Mouse (Mus musculus) cortical plate, adult 2 months (tissue): Measurements from ENCODE around the gene Ttpal. TPM values are rescaled to one million over a fixed set of nuclear protein-coding genes. Genes with fewer than 3 reads are reported as not detected.
A peak's percentile ranks its signal among the peaks of the same experiment; 100 is the strongest.

Source experiments
- H3K27ac ChIP-seq: fragments of 200-500 bp; 2 replicates; pipeline ENCODE4 v1.5.1; 2012; ENCODE audit warnings: low read length, control low read depth, inconsistent platforms; ENCODE audit not compliant: insufficient read depth
- H3K4me1 ChIP-seq: fragments of 200-500 bp; 2 replicates; pipeline ENCODE4 v1.6.1; 2011; ENCODE audit warnings: low read length; ENCODE audit not compliant: control insufficient read depth, insufficient read depth
- H3K4me3 ChIP-seq: fragments of 200-500 bp; 2 replicates; pipeline ENCODE4 v1.5.1; 2011; ENCODE audit warnings: mild to moderate bottlenecking, low read length, control low read depth; ENCODE audit not compliant: insufficient read depth
- CTCF ChIP-seq: fragments of 200-500 bp; IDR thresholded peaks from 2 replicates; pipeline ENCODE4 v1.5.1; 2011; ENCODE audit warnings: mild to moderate bottlenecking, control low read depth, low read length; ENCODE audit not compliant: insufficient read depth; ENCODE audit errors: extremely low read depth
- POLR2A ChIP-seq: fragments of 200-500 bp; IDR thresholded peaks from 2 replicates; pipeline ENCODE4 v1.6.1; 2011; ENCODE audit warnings: mild to moderate bottlenecking, low read length, control low read depth; ENCODE audit not compliant: insufficient read depth; ENCODE audit errors: extremely low read depth
- polyA plus RNA-seq: library from polyadenylated mRNA; depleted of rRNA; stranded (reverse); fragments of >200 nt; gene quantifications from 2 replicates; pipeline ENCODE4 v1.2.3, GENCODE M21; 2012

Ttpal gene
- polyA plus RNA-seq, 1 experiment, result 49.3 TPM

GRCm38 (mm10) chr2:163657486-163657885, 55.4 kb downstream of the Ttpal start:
- TF ChIP-seq POLR2A (no peak), CTCF (no peak)
- H3K4me1 ChIP-seq, result peaks cover 12% of the 10 kb centered on the region
- H3K4me3 ChIP-seq, result no peak overlapping the region; the same call in 1 of the 2 replicates
- H3K27ac ChIP-seq, result no peak overlapping the region

DNA sequence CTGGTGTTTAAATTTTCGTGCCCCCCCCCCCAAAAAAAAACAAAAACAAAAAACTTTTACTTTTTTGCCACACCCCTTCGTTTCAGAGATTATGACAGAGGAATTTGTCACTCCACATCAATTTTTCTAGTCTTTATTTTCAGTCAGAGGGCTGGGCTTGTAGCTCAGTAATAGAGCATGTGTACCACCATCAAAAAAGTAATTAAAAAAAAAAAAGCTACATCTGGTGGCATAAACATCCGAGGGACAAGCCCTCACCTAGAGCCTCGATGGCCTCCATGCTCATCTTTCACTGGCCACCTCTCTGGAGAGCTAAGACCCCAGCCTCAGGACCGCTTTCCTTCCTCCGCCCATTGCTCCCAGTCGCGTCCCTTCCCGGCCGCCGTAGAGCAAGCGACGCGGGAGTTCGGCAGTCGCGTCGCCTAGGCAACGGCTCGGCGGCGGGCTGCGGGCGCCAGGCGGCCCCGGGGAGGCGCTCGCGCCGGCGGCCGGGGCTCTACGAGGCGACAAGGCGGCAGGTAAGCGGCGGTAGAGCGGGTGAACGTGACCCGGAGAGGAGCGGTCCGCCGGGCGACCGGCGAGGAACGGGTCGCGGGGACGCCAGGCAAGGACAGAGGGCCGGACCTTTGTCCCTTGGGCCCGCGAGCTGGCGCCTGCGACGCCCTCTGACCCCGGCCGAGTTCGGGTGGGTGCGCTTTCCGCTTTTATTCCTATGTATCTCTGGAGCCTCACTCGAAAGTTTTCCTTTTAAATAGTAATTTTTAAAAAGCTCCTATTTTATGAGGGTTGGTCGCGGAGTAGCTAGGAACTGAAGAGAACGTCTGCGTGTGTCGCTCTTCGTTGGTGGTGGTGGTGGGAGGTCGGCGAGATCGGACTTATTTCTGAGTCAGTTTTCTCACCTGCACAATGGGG, 56.1 kb downstream of the Ttpal start, which contains the start of gene Pkig:
Pkig (plus strand) TSS at position 412 of the 912 bp plus-strand sequence.
- peak within 1 kb of the TSS; percentile 68 for H3K4me3 ChIP-seq
- peak within 1 kb of the TSS; percentile 77 for H3K27ac ChIP-seq
- TF ChIP-seq POLR2A, result 0 out of 2 replicates have a peak, but pooled peaks have one; percentile 6
- no peak for TF ChIP-seq CTCF

GRCm38 (mm10) chr2:163658941-163659340, 56.8 kb downstream of the Ttpal start:
- Histone ChIP-seq H3K27ac (peak overlapping the region; percentile 60), H3K4me1 (peaks cover 15% of the 10 kb centered on the region), H3K4me3 (peak overlapping the region; percentile 68)
- TF ChIP-seq CTCF (no peak), POLR2A (no peak)

More for the DNA sequence above, 56.1 kb downstream of the Ttpal start, which contains the start of gene Pkig:
- H3K4me1 ChIP-seq, result peaks cover 12% of the 10 kb centered on the region

GRCm38 (mm10) chr2:163659431-163659830, 57.3 kb downstream of the Ttpal start:
- Histone ChIP-seq H3K4me1 (peaks cover 19% of the 10 kb centered on the region), H3K27ac (peak overlapping the region; percentile 60), H3K4me3 (peak overlapping the region; percentile 68)
- TF ChIP-seq POLR2A (no peak), CTCF (no peak)

DNA sequence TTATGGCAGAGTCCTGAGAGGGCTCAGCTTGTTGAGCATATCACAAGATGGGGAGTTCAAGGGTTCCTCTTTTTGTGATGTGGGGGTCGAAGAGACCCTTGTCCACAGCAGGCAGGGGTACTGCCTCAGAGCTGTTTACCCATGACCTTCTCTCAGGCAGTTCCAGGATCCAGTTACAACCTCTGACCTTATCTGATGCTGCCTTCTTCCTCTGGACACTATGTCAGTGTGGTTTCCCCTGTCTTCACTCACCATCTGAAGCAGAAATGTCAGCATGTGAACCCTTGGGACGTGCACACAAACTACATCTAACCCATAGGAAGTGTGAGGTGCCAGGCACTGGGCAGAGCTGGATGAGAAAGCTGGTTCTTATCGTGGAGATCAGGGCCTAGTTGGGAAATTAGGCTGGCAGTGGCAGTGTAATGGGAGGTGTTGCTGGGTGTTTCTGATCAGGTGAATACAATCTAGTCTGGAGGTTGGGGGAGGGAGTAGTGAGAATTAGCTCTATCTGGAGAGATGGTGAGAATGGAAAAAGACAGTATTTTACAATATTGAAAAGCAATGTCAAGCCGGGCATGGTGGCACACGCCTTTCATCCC, 58.1 kb downstream of the Ttpal start:
- peaks cover 19% of the 10 kb centered on the region for H3K4me1 ChIP-seq
- H3K4me3 ChIP-seq, result no peak overlapping the region
- TF ChIP-seq POLR2A (no peak), CTCF (no peak)
- H3K27ac ChIP-seq, result no peak overlapping the region

DNA sequence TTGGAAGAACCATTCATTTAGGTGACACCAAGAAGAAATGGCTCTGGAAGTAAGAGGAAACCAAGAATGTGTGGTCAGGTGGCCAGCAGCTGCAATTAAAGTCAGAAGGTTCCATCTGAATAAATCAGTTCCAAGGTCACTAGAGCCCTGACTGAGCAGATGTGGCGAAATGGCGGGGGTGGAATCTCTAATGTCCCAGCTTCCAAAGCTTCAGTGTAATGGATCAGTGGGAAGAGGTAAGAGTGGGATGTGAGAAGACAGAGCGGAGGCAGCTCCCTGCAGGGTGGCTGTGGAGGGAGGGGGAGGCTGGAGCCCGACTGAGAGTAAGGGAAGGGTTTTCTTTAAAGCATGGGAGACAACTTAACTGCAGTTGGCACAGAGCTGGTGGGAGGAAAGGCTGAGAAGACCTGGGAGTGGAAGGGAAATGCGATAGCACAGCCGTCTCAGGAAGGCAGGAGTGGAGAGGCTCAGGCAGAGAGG, 59.3 kb downstream of the Ttpal start:
- Histone ChIP-seq H3K27ac (peak overlapping the region; percentile 76), H3K4me3 (no peak overlapping the region), H3K4me1 (peaks cover 24% of the 10 kb centered on the region)
- TF ChIP-seq CTCF, result no peak
- TF ChIP-seq POLR2A, result peak; percentile 39; the same call in 1 of the 2 replicates

GRCm38 (mm10) chr2:163662076-163662475, 60.0 kb downstream of the Ttpal start:
- TF ChIP-seq POLR2A (no peak), CTCF (no peak)
- Histone ChIP-seq H3K4me1 (peaks cover 24% of the 10 kb centered on the region), H3K27ac (peak overlapping the region; percentile 14), H3K4me3 (no peak overlapping the region)

- Histone ChIP-seq H3K27ac (no peak overlapping the region), H3K4me1 (peaks cover 24% of the 10 kb centered on the region), H3K4me3 (no peak overlapping the region)
- TF ChIP-seq CTCF, result no peak
- no peak for TF ChIP-seq POLR2A
Measured at GRCm38 (mm10) chr2:163662698-163663221, 60.6 kb downstream of the Ttpal start.

DNA sequence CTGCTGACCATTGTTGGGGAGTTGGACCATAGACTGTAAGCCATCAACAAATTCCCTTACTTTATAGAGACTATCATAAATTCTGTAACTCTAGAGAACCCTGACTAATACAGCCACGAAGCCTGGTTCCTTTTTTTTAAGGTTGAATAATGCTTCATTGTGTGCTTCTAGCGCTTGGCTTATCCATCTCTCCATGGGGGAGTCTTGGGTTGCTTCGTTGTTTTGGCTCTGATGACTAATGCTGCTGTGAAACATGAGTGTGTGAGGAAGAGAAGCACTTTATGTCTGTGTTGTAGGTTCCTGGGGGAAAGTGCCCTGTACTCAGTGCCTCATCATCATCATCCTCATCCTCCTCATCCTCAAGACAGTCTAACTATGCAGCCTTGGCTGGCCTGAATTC, 61.8 kb downstream of the Ttpal start:
- TF ChIP-seq POLR2A, result no peak
- H3K4me3 ChIP-seq, result no peak overlapping the region
- H3K4me1 ChIP-seq, result peaks cover 24% of the 10 kb centered on the region
- peak overlapping the region; percentile 40; the same call in 1 of the 2 replicates for H3K27ac ChIP-seq
